Mouse (Mus musculus) kidney, embryonic 15.5 days (tissue): ENCODE measurements around the gene Bod1l. TPM values are rescaled to one million over a fixed set of nuclear protein-coding genes. Genes with fewer than 3 reads are reported as not detected.

Experiments used
- ATAC-seq: fragments of 200-750 bp; cut with Nextera tagmentation; replicated peaks from 2 replicates; pipeline ENCODE4 v1.8.0; 2017; ENCODE audit warnings: moderate TSS enrichment; ENCODE audit not compliant: low FRiP score
- H3K27ac ChIP-seq: fragments of 300-500 bp; sonication (generic); 2 replicates; pipeline ENCODE4 v1.5.1; 2015; ENCODE audit warnings: mild to moderate bottlenecking, inconsistent platforms
- H3K27me3 ChIP-seq: fragments of 300-500 bp; sonication (generic); 2 replicates; pipeline ENCODE4 v1.6.1; 2015; ENCODE audit warnings: inconsistent platforms
- H3K36me3 ChIP-seq: fragments of 300-500 bp; sonication (generic); 2 replicates; pipeline ENCODE4 v1.6.1; 2015; ENCODE audit warnings: inconsistent platforms
- H3K4me1 ChIP-seq: fragments of 300-500 bp; sonication (generic); 2 replicates; pipeline ENCODE4 v1.6.1; 2015; ENCODE audit warnings: inconsistent platforms
- H3K4me2 ChIP-seq: fragments of 300-500 bp; sonication (generic); 2 replicates; pipeline ENCODE4 v1.6.1; 2015; ENCODE audit warnings: moderate library complexity, mild to moderate bottlenecking, inconsistent platforms
- H3K4me3 ChIP-seq: fragments of 300-500 bp; sonication (generic); replicated peaks from 2 replicates; pipeline ENCODE4 v1.5.1; 2015; ENCODE audit warnings: mild to moderate bottlenecking, inconsistent platforms
- H3K9ac ChIP-seq: fragments of 300-500 bp; sonication (generic); 2 replicates; pipeline ENCODE4 v1.6.1; 2015; ENCODE audit warnings: mild to moderate bottlenecking, inconsistent platforms
- H3K9me3 ChIP-seq: fragments of 300-500 bp; sonication (generic); replicated peaks from 2 replicates; pipeline ENCODE4 v1.6.1; 2016; ENCODE audit warnings: inconsistent platforms
- WGBS: fragments of 180-500 bp; shearing (Covaris S2); methylation state at CpG from one replicate; pipeline ENCODE4 v1.1.7; 2015; ENCODE audit warnings: mixed read lengths; 5-methylcytosine and 5-hydroxymethylcytosine counted together
- polyA plus RNA-seq: library from polyadenylated mRNA; unstranded; fragments of >200 nt; fragmentation: Nextera tagmentation; extraction: Ambion mirVana; gene quantifications from 2 replicates; pipeline ENCODE4 v1.2.1, GENCODE M21; 2015

Bod1l gene
- polyA plus RNA-seq, 1 experiment from 2014 or later, result 22.4 TPM

DNA sequence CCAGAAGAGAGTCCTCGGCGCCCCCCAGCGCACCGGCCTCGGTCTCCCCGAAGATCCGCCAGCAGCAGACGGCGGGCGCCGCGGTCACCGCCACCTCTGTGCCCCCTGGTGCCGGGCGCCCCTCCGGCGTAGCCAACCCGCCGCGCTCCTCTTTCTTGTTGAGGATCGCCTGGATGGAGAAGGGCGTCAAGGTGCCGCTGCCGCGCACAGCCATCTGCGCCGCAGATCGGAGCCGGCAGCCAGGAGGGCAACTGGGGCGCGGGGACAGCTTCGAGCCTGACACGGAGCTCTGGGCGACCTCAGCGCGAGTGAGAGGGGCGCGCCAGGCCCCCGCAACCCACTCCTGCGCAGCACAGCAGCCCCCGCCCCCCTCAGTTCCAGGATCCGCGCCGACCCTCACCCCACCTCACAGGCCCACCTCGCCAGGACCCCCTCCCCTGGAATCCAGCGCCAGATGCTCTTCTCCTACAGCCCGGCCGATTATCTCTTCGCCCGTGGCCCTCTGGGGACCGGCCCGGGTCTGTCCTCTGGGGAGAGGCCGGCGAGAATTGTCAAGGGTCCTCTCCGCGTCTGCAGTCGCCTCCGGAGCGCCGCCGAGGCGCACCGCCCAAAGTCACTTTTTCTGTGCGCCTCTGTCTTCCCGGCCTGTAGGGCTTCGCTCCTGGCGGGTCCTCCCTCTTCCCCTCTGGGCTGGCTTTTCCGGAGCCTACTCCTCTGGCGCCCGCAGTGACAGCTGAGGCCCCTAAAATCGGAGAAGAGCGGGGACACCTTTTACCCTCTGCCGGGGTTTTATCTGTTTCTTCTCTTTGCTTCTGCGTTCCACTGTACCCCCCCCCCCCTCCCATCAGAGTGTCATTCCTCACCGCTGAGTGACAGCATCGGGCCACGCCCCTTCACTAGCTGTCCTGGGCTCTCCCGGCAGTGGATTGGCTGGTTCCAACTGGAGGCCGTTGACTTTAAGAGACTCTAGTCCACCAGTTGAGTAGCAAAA lies 80.1 kb downstream of the Bod1l start, which contains the start of gene Nkx3-2:
Gene Nkx3-2 (minus strand): TSS at position 771 of the 991 bp plus-strand sequence.
- ATAC-seq, result peak; percentile 57
- H3K4me2 ChIP-seq, result peak within 1 kb of the TSS; percentile 57
- H3K27me3 ChIP-seq, result peaks cover 94% of the 10 kb centered on the region
- no peak within 1 kb of the TSS for H3K9ac ChIP-seq
- under 1% methylated on average over 73 of the region's 79 CpGs for WGBS
- no peak within 1 kb of the TSS for H3K27ac ChIP-seq
- H3K9me3 ChIP-seq, result no peaks in the 10 kb centered on the region
- H3K36me3 ChIP-seq, result no peaks in the 10 kb centered on the region
- H3K4me3 ChIP-seq, result peak within 1 kb of the TSS; percentile 38
- peaks cover 42% of the 10 kb centered on the region for H3K4me1 ChIP-seq

DNA sequence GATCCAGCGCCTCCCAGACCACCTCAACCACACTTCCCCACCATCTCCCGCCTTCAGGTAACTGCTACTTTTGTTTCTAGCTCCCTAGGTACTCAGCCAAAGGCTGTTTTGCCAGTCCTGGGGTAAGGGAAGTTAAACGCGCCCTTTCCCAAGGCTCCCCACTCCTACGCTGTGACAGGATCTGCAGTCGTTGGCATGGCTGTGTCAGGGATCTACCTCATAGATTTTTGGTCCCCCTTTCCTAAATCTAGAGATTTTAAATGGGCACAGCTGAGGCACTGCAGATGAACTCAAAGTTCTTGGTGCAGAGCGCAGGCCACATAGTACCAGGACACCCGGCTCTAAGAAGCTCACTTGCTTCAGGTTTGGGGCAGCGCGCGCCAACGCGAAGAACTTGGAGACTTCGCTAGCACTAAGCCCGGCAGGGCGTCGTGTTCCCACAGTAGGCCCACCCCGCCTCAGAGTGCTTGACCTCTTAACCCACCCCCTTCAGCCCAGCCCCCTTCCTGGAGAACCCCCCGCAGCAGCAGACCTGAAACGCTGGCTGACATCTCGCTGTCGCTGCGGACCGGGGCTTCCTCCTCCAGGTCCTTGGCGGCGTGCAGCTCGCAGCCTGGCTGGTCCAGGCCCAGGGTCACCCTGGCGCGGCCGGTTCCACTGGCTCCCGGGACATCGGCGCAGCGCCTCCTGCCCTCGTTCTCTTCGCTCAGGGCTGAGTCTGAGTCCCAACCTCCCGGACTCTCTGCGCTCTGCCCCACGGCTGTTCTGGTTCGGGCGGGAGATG lies 81.0 kb downstream of the Bod1l start:
- no peaks in the 10 kb centered on the region for H3K9me3 ChIP-seq
- no peak overlapping the region for H3K27ac ChIP-seq
- peaks cover 96% of the 10 kb centered on the region for H3K27me3 ChIP-seq
- H3K4me3 ChIP-seq, result peak overlapping the region; percentile 38
- no peaks in the 10 kb centered on the region for H3K36me3 ChIP-seq
- H3K4me2 ChIP-seq, result peak overlapping the region; percentile 57
- 2% methylated on average over 41 of the region's 41 CpGs for WGBS
- no peak overlapping the region for H3K9ac ChIP-seq
- peak; percentile 47 for ATAC-seq
- peaks cover 42% of the 10 kb centered on the region for H3K4me1 ChIP-seq

DNA sequence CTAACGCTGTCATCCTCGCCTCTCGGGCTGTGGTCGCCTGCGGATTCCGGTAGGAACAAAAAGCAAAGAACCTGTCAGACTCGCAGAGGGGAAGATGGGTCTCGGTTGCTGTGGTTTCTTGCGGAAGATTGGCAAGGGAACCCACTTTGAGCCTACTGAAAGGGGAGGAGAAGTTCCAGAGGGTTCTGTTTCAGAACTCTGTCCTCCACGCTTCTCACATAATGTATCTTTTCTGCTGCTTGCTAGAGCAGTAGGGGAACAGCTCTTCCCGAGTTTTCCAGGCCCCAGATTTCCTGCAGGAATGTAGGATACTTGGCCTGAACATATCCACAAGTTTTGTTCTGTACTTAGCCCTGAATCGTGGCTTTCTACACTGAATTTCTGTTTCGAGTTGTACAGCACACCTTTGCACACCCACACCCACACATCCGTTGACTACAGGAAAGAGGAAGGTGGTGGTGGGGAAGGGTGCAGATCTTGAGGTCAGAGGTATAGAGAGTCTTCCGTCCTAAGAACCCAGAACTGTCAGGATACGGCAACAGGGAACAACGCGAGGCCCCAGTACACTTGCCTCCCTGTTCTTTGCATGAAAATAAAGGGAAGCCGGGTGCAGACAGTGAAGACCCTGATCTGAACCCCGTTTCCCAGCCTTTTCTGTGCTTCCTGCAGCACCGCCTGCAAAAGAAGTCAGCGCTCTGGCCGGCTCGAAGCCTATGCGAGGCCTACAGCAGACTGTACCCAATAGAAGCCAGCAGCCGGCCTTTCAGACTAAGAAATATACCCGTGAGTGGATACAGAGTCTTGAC lies 81.8 kb downstream of the Bod1l start:
- Histone ChIP-seq H3K27ac (no peak overlapping the region), H3K4me1 (peaks cover 37% of the 10 kb centered on the region), H3K4me3 (peak overlapping the region; percentile 24), H3K36me3 (no peaks in the 10 kb centered on the region), H3K27me3 (peaks cover 96% of the 10 kb centered on the region), H3K9me3 (no peaks in the 10 kb centered on the region), H3K4me2 (peak overlapping the region; percentile 45), H3K9ac (no peak overlapping the region)
- 4% methylated on average over 27 of the region's 27 CpGs for WGBS
- ATAC-seq, result no peak

DNA sequence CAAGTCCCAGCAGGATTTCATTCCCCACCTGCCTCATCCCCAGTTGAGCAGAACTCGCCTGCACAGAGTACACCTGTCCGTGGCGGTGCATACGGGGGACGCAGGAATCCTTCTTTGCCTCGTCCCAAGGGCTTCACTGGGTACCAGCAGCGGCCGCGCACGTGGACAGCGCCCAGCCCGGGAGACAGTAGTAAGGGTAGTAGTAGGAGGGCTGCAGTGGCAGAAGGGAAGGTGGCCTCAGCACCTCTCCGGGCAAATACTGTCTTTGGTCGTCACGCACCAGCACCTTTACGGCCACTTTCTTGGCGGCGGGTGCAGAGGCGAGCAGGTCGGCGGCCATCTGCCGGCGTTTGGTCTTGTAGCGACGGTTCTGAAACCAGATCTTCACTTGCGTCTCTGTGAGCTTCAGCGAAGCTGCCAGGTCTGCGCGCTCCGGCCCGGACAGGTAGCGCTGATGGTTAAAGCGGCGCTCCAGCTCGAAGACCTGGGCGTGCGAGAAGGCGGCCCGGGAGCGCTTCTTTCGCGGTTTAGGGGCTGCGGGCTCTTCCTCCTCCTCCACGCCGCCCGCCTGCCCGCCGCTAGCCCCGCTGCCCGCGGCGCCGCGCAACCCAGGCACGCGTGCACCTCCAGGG lies 82.5 kb downstream of the Bod1l start:
- no peak overlapping the region for H3K27ac ChIP-seq
- H3K4me1 ChIP-seq, result peaks cover 30% of the 10 kb centered on the region
- H3K9me3 ChIP-seq, result no peaks in the 10 kb centered on the region
- H3K4me3 ChIP-seq, result peak overlapping the region; percentile 24
- no peak overlapping the region for H3K9ac ChIP-seq
- peak overlapping the region; percentile 45 for H3K4me2 ChIP-seq
- peaks cover 96% of the 10 kb centered on the region for H3K27me3 ChIP-seq
- no peaks in the 10 kb centered on the region for H3K36me3 ChIP-seq
- peak; percentile 52 for ATAC-seq
- under 1% methylated on average over 56 of the region's 56 CpGs for WGBS

DNA sequence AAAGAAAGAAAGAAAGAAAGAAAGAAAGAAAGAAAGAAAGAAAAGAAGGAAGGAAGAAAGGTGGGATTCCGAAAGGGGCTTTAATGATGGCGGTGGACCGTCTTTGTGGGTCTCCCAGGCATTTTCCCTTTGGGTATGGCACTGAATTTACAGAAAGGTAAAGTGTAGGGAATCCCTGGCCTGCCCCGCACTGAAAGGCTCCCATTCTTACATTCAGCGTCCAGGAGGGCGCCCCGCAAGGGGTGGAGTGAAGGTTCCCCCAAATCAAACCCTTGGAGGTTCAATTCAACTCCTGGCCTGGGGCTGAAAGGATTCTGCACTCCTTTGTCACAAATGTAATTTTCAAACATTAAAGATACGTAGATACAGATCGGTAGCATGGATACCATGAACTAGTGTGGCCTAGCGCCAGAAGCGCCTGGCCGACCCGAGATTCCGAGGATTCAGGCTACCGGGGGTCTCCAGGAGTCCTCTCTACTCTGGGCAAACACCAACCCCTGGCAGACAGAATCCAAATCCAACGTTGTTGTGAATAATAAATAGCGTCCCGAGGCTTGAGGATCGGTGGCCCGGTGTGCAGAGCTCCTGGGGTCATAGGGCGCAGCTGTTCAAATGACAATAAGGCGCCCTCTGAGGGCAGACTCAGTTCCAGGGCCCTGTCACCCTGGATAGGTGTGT lies 83.1 kb downstream of the Bod1l start:
- Histone ChIP-seq H3K9me3 (no peaks in the 10 kb centered on the region), H3K9ac (no peak overlapping the region), H3K4me1 (peaks cover 30% of the 10 kb centered on the region), H3K27me3 (peaks cover 96% of the 10 kb centered on the region), H3K27ac (no peak overlapping the region), H3K36me3 (no peaks in the 10 kb centered on the region), H3K4me2 (peak overlapping the region; percentile 45; the same call in 1 of the 2 replicates), H3K4me3 (peak overlapping the region; percentile 24)
- WGBS, result 3% methylated on average over 22 of the region's 22 CpGs
- ATAC-seq, result no peak

DNA sequence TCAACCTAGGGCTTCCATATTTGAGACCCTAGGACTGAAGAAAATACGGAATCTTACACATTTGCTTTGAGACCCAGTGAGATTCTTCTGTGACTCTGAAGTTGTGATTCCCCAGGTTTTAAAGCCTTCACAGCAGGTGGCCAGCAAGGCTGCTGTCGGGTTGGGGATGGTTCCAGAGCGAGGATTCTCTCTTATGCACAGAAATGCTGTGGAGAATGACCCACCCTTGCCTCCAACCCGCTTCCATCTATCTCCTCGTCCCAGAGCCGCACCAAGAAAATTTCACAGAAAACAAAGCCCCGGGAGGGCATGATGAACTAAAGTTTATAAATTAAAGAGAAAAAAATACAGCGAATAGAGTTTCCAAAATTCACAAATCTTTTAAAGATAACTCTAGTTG lies 84.0 kb downstream of the Bod1l start:
- no peak overlapping the region for H3K4me2 ChIP-seq
- H3K4me1 ChIP-seq, result peaks cover 30% of the 10 kb centered on the region
- no peak overlapping the region for H3K9ac ChIP-seq
- H3K27ac ChIP-seq, result no peak overlapping the region
- no peak for ATAC-seq
- no peak overlapping the region for H3K4me3 ChIP-seq
- H3K36me3 ChIP-seq, result no peaks in the 10 kb centered on the region
- 4% methylated on average over 8 of the region's 8 CpGs for WGBS
- peaks cover 98% of the 10 kb centered on the region for H3K27me3 ChIP-seq
- H3K9me3 ChIP-seq, result no peaks in the 10 kb centered on the region

DNA sequence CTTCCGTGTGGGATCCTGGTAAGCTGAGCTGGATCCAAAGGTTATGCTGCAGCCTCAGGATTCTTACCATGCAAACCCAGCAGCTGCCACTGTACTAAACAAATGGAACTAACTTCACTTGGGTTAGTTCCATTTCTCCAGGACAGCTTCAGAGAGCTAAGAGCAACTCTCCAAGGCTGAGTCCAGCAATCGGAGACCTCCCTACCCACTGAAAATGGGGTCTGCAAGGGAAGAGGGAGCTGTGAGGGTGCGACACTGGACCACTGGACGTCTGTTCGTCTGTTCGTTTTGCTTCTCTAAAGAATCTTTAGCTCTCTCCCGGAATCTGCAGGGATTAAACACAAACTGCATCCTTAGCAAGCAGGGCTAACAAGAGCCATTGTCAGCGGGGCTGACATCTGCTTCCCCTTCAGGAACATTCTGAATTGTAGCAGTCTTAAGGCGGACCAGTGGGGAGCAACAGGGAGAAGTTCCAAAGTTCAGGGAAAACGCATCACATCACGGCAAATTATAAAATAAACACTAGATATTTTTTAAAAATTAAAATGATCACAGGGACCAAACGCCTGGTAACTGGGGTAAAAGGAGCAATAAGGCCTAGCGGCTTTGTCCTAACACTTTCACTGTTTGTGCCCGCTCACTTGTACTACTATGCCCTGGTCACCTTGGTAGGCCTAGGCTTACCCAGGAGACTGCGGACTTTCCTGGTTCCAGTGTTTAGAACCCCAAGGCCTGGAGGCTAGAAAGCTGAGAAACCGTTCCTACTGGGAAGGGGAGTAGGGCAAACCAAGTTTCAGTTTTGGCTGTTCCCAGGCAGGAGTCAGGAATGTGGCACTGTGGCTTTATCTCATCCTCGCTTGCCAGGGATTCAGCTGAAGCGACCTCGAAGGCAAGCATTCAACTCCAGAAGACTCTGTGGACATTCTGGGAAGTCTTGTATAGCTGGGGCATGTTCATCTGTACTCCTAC lies 85.2 kb downstream of the Bod1l start:
- 10% methylated on average over 19 of the region's 19 CpGs for WGBS
- no peak for ATAC-seq
- no peak overlapping the region for H3K4me2 ChIP-seq
- H3K9ac ChIP-seq, result no peak overlapping the region
- H3K9me3 ChIP-seq, result no peaks in the 10 kb centered on the region
- H3K36me3 ChIP-seq, result no peaks in the 10 kb centered on the region
- H3K4me3 ChIP-seq, result no peak overlapping the region
- peaks cover 98% of the 10 kb centered on the region for H3K27me3 ChIP-seq
- H3K4me1 ChIP-seq, result peaks cover 27% of the 10 kb centered on the region
- no peak overlapping the region for H3K27ac ChIP-seq

DNA sequence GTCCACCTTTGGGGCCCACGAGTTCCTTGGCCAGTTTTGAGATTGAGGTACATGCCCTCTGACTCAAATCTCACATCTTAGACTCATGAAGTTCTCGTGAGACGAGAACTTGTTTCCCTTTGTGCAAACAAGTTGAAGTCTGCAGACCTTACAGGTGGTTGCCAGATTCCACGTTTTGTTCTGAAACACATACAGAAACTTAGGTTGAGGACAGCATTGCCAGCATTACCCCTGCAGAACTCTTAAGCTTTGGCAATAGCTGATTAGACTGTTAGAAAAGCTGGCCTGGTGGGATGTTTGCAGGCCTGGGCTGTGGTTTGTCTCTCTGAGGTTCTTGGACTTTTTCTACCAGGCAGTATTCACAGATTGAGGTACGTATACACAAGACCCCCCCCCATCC lies 86.8 kb downstream of the Bod1l start:
- WGBS, result 10% methylated on average over 5 of the region's 5 CpGs
- no peaks in the 10 kb centered on the region for H3K9me3 ChIP-seq
- ATAC-seq, result no peak

DNA sequence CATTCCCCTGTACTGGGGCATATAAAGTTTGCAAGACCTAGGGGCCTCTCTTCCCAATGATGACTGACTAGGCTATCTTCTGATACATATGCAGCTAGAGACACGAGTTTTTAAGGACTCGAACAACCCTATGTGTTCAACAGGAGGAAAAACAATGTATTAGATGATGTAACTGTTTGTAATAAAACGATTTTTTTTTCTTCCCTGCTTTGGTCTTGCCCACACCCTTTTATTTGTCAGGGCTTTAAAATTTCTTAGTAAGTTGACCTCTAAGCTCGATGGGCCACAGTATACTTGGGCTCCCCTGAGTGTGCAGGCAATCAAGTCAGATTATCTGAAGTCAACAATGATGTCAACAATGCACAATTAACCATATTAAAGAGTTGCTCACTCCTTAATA lies 87.7 kb downstream of the Bod1l start:
- 5% methylated on average over 4 of the region's 4 CpGs for WGBS
- H3K4me3 ChIP-seq, result no peak overlapping the region
- H3K9me3 ChIP-seq, result no peaks in the 10 kb centered on the region
- peaks cover 97% of the 10 kb centered on the region for H3K27me3 ChIP-seq
- H3K9ac ChIP-seq, result no peak overlapping the region
- H3K27ac ChIP-seq, result no peak overlapping the region
- ATAC-seq, result no peak
- H3K4me1 ChIP-seq, result peaks cover 9% of the 10 kb centered on the region
- no peak overlapping the region for H3K4me2 ChIP-seq
- no peaks in the 10 kb centered on the region for H3K36me3 ChIP-seq

More for the DNA sequence above, 86.8 kb downstream of the Bod1l start:
- Histone ChIP-seq H3K4me2 (no peak overlapping the region), H3K9ac (no peak overlapping the region), H3K36me3 (no peaks in the 10 kb centered on the region), H3K4me3 (no peak overlapping the region), H3K4me1 (peaks cover 16% of the 10 kb centered on the region), H3K27me3 (peaks cover 97% of the 10 kb centered on the region), H3K27ac (no peak overlapping the region)

DNA sequence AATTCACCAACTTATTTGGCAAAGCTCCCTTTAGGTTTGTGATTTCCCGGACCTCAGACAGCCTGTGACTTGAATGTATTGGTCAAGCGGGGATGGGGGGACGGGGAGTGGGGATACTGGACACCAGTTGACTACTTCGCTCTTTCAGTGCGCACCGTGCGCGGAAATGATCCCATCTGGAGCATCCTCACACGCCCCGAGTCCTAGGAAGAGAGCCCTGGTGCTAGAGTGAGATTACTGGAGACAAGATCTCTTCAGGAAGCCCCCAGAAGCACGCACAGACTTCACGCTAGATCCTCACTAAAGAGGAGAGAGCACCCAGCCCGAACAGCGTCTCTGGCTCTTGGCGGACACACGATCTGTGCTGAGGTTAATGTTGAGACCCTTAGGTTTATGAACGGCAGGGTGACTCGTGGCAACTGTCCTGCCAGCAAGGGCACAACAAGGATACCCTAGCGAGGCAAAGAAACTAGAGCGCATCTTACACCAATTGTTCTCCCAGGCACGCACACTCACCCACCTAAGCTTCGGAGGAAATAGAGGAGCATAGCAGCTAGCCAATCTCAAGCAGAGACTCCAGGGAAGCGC lies 88.6 kb downstream of the Bod1l start:
- Histone ChIP-seq H3K4me2 (no peak overlapping the region), H3K9ac (no peak overlapping the region), H3K27ac (no peak overlapping the region), H3K9me3 (no peaks in the 10 kb centered on the region), H3K36me3 (no peaks in the 10 kb centered on the region), H3K4me3 (no peak overlapping the region), H3K4me1 (peaks cover 5% of the 10 kb centered on the region; the same call in 1 of the 2 replicates), H3K27me3 (peaks cover 99% of the 10 kb centered on the region)
- 2% methylated on average over 23 of the region's 23 CpGs for WGBS
- ATAC-seq, result no peak
